Mouse (Mus musculus) gastrocnemius, adult 18-20 months (tissue): ENCODE measurements around the gene Cadm4. TPM values are rescaled to one million over a fixed set of nuclear protein-coding genes. Genes with fewer than 3 reads are reported as not detected.
"Not testable (repeated sequence)": the region's sequence is repeated elsewhere in the genome, so short reads cannot be mapped to it uniquely, and the experiment has no call there.

Experiments
- DNase-seq: peaks from one replicate; pipeline ENCODE4 v3.0.0; 2021; ENCODE audit warnings: low spot score
- total RNA-seq, 2 experiments: library from RNA; stranded (reverse); gene quantifications; 2 replicates each; pipeline ENCODE4 v1.2.3; 2021

Gene Cadm4
- total RNA-seq, 2 experiments from 2014 or later: 2.3 to 3.4 TPM

- DNase-seq: no peak
Measured at GRCm38 (mm10) chr7:24466835-24467234, 15.0 kb upstream of the Cadm4 start.

GRCm38 (mm10) chr7:24467886-24468285, 13.9 kb upstream of the Cadm4 start:
- no peak for DNase-seq

- DNase-seq: no peak
Measured at GRCm38 (mm10) chr7:24469126-24469525, 12.7 kb upstream of the Cadm4 start.

- DNase-seq: no peak
Measured at GRCm38 (mm10) chr7:24470356-24470755, 11.5 kb upstream of the Cadm4 start.

- DNase-seq: no peak
Measured at GRCm38 (mm10) chr7:24472442-24472841, 9.4 kb upstream of the Cadm4 start.

GRCm38 (mm10) chr7:24472937-24473336, 8.9 kb upstream of the Cadm4 start:
- DNase-seq: no peak

GRCm38 (mm10) chr7:24473913-24474529, 7.8 kb upstream of the Cadm4 start:
- peak; percentile 61 for DNase-seq

- peak; percentile 10 for DNase-seq
Measured at GRCm38 (mm10) chr7:24474811-24475506, 6.9 kb upstream of the Cadm4 start.

GRCm38 (mm10) chr7:24476338-24476737, 5.5 kb upstream of the Cadm4 start:
- DNase-seq: no peak

- no peak for DNase-seq
Measured at GRCm38 (mm10) chr7:24476856-24477255, 5.0 kb upstream of the Cadm4 start.

GRCm38 (mm10) chr7:24478911-24479310, 2.9 kb upstream of the Cadm4 start:
- DNase-seq: no peak

- no peak for DNase-seq
Measured at GRCm38 (mm10) chr7:24479685-24480084, 2.1 kb upstream of the Cadm4 start.

GRCm38 (mm10) chr7:24480121-24480941, 1.5 kb upstream of the Cadm4 start:
- peak; percentile 32 for DNase-seq

- no peak for DNase-seq
Measured at GRCm38 (mm10) chr7:24480986-24481473, 793 bp upstream of the Cadm4 start.

- no peak for DNase-seq
Measured at GRCm38 (mm10) chr7:24482208-24483020, 591 bp downstream of the Cadm4 start.

GRCm38 (mm10) chr7:24483291-24483690, 1.5 kb downstream of the Cadm4 start:
- DNase-seq: not testable (repeated sequence)

- no peak for DNase-seq
Measured at GRCm38 (mm10) chr7:24485481-24485880, 3.7 kb downstream of the Cadm4 start.

GRCm38 (mm10) chr7:24486654-24487130, 4.9 kb downstream of the Cadm4 start:
- no peak for DNase-seq

- DNase-seq: no peak
Measured at GRCm38 (mm10) chr7:24487403-24487802, 5.6 kb downstream of the Cadm4 start.

- DNase-seq: no peak
Measured at GRCm38 (mm10) chr7:24488303-24488702, 6.5 kb downstream of the Cadm4 start.
